Mouse (Mus musculus) ES-E14 (cell line): ENCODE results near the gene Cps1. TPM values are rescaled to one million over a fixed set of nuclear protein-coding genes. Genes with fewer than 3 reads are reported as not detected.

Experiments
- DNase-seq: peaks from one replicate; pipeline ENCODE4 v3.0.0-alpha.2; 2013; ENCODE audit warnings: low read depth, low spot score
- H3K27ac ChIP-seq: 2 replicates; pipeline ENCODE4 v1.5.1; 2012; ENCODE audit warnings: low read depth, mild to moderate bottlenecking, low read length, moderate library complexity, mixed read lengths; ENCODE audit not compliant: poor library complexity, insufficient read depth, severe bottlenecking
- H3K36me3 ChIP-seq: 2 replicates; pipeline ENCODE4 v1.6.1; 2012; ENCODE audit warnings: mild to moderate bottlenecking, low read length, moderate library complexity, mixed read lengths; ENCODE audit not compliant: control insufficient read depth, poor library complexity, insufficient read depth, severe bottlenecking
- H3K4me1 ChIP-seq, 2 experiments: fragments of 150-350 bp in 1 of 2; sonication (generic) in 1 of 2; 2 replicates each; pipeline ENCODE4 v1.6.1; 2012; ENCODE audit warnings: low read length in 2 of 2, mild to moderate bottlenecking in 1 of 2, mixed read lengths in 1 of 2; ENCODE audit not compliant: control insufficient read depth in 2 of 2, insufficient read depth in 2 of 2, poor library complexity in 1 of 2
- H3K4me3 ChIP-seq, 2 experiments: fragments of 150-350 bp in 1 of 2; sonication (generic) in 1 of 2; 2 replicates each; pipeline ENCODE4 v1.5.1; 2012; ENCODE audit warnings: low read length in 2 of 2, low read depth in 1 of 2, mild to moderate bottlenecking in 1 of 2, mixed read lengths in 1 of 2; ENCODE audit not compliant: insufficient read depth in 1 of 2, poor library complexity in 1 of 2, severe bottlenecking in 1 of 2
- H3K9ac ChIP-seq: 2 replicates; pipeline ENCODE4 v1.6.1; 2012; ENCODE audit warnings: low read depth, mild to moderate bottlenecking, low read length, mixed read lengths; ENCODE audit not compliant: poor library complexity, insufficient read depth, severe bottlenecking
- H3K9me3 ChIP-seq: fragments of 150-350 bp; sonication (generic); 2 replicates; pipeline ENCODE4 v1.6.1; 2012; ENCODE audit warnings: low read depth, mild to moderate bottlenecking, low read length; ENCODE audit not compliant: control insufficient read depth, insufficient read depth
- CHD2 ChIP-seq: IDR thresholded peaks from 2 replicates; pipeline ENCODE4 v1.6.1; 2014; ENCODE audit warnings: mild to moderate bottlenecking, low read depth, low read length, inconsistent platforms
- HCFC1 ChIP-seq: IDR thresholded peaks from 2 replicates; pipeline ENCODE4 v1.6.1; 2012; ENCODE audit warnings: low read length, inconsistent platforms, borderline replicate concordance; ENCODE audit not compliant: insufficient read depth
- MAFK ChIP-seq: IDR thresholded peaks from 2 replicates; pipeline ENCODE4 v1.6.1; 2014; ENCODE audit warnings: mild to moderate bottlenecking, low read depth, low read length, inconsistent platforms; ENCODE audit not compliant: insufficient read depth
- ZC3H11A ChIP-seq: IDR thresholded peaks from 2 replicates; pipeline ENCODE4 v1.6.1; 2012; ENCODE audit warnings: low read depth, mild to moderate bottlenecking, inconsistent platforms, low read length, borderline replicate concordance
- ZNF384 ChIP-seq: IDR thresholded peaks from 2 replicates; pipeline ENCODE4 v1.6.1; 2012; ENCODE audit warnings: low read depth, low read length, inconsistent platforms
- in situ Hi-C, 2 experiments: fragments of 600-800 bp; cut with MboI; formaldehyde crosslinking; loops; one replicate each; pipeline ENCODE4 v1.15.1; 2025; ENCODE audit warnings: low sequenced_read_pairs in 2 of 2, inconsistent platforms in 1 of 2; ENCODE audit not compliant: unreplicated experiment in 2 of 2
- total RNA-seq: library from RNA; depleted of rRNA; stranded (reverse); fragments of 300-350 nt; gene quantifications from 2 replicates; pipeline ENCODE4 v1.2.3, GENCODE M21; 2012

The Cps1 gene
- total RNA-seq, 1 experiment = 0.31 TPM

GRCm38 (mm10) chr1:67099215-67099614 lies 23.6 kb upstream of the Cps1 start:
- Histone ChIP-seq H3K4me3 (no peak overlapping the region), H3K27ac (no peak overlapping the region), H3K9me3 (no peaks in the 10 kb centered on the region), H3K9ac (no peak overlapping the region), H3K36me3 (no peaks in the 10 kb centered on the region), H3K4me1 (no peaks in the 10 kb centered on the region)
- TF ChIP-seq ZC3H11A = no peak
- no peak for TF ChIP-seq MAFK
- TF ChIP-seq HCFC1 = no peak
- no peak for TF ChIP-seq ZNF384
- no peak for TF ChIP-seq CHD2
- DNase-seq = no peak
- in situ Hi-C loops = no loop called here

- no peaks in the 10 kb centered on the region for H3K36me3 ChIP-seq
- no peak overlapping the region for H3K9ac ChIP-seq
- in situ Hi-C loops = no loop called here
- TF ChIP-seq ZNF384 (no peak), MAFK (no peak), HCFC1 (no peak), ZC3H11A (no peak), CHD2 (no peak)
- no peaks in the 10 kb centered on the region for H3K4me1 ChIP-seq
- DNase-seq = no peak
- no peak overlapping the region for H3K4me3 ChIP-seq
- H3K9me3 ChIP-seq = no peaks in the 10 kb centered on the region
- no peak overlapping the region for H3K27ac ChIP-seq
Measured at GRCm38 (mm10) chr1:67103476-67104248, 19.2 kb upstream of the Cps1 start.

GRCm38 (mm10) chr1:67111621-67112298 lies 11.1 kb upstream of the Cps1 start:
- no peak overlapping the region for H3K4me3 ChIP-seq
- H3K4me1 ChIP-seq = no peaks in the 10 kb centered on the region
- TF ChIP-seq CHD2 = no peak
- no peak for TF ChIP-seq HCFC1
- TF ChIP-seq ZC3H11A = no peak
- TF ChIP-seq MAFK = no peak
- TF ChIP-seq ZNF384 = no peak
- H3K36me3 ChIP-seq = no peaks in the 10 kb centered on the region
- no peaks in the 10 kb centered on the region for H3K9me3 ChIP-seq
- H3K9ac ChIP-seq = no peak overlapping the region
- no peak for DNase-seq
- in situ Hi-C loops = no loop called here
- H3K27ac ChIP-seq = no peak overlapping the region

- H3K9ac ChIP-seq = no peak overlapping the region
- no peaks in the 10 kb centered on the region for H3K36me3 ChIP-seq
- in situ Hi-C loops = no loop called here
- DNase-seq = no peak
- TF ChIP-seq CHD2 (no peak), HCFC1 (no peak), ZNF384 (no peak), MAFK (no peak), ZC3H11A (no peak)
- no peak overlapping the region for H3K27ac ChIP-seq
- H3K9me3 ChIP-seq = no peaks in the 10 kb centered on the region
- no peaks in the 10 kb centered on the region for H3K4me1 ChIP-seq
- no peak overlapping the region for H3K4me3 ChIP-seq
Measured at GRCm38 (mm10) chr1:67113343-67114030, 9.3 kb upstream of the Cps1 start.
